Mouse (Mus musculus): Measurements from ENCODE around the gene Apoc4.
"Not testable (repeated sequence)": the region's sequence is repeated elsewhere in the genome, so short reads cannot be mapped to it uniquely, and the experiment has no call there.

The Apoc4 gene

DNA sequence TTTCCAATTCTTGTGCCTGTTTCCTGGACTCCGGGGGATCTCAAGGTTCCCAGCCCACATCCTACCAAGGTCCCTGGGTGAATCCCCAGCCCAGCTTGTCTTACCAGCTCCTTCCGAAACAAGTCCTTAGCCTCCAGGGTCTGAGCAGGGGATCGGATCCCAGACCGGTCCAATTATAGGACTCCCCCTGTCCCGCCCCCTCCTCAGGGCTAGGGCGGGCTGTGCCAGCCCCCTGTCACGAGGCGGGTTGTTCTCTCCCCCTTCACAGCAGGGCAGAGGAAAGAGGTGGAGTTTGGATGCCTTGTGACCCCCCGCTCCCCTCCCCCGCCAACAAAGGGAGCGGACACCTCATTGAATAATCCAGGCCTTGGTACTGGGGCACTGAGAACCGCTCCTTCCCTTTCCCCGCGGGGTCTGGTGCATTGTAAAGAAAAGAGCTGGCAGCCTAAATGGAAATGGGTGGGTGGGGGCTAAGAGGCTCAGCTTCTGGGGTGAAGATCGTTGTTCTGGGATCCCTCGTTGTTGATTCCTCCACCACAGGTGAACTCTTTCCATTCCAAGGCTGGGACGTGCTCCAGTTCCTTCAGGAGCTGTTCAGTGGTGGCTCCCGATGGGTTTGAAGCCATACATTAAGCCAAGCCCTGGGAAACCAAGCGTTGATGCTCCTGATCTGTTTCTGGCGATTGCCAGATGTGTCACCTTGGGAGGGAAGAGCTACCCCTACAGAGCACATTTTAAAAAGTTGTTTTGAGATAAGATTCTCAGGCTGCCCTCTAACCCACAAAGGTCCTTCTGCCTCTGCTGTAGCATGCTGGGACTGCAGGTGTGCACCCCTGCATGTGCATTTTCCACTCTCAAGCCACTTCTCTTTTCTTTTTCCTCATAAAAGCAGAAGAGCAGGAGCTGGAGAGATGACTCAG lies 17.9 kb upstream of the Apoc4 start, which contains the start of gene Apoe:
TSS of gene Apoe (minus strand) at position 282 of the 920 bp plus-strand sequence.
- no peak for DNase-seq

DNA sequence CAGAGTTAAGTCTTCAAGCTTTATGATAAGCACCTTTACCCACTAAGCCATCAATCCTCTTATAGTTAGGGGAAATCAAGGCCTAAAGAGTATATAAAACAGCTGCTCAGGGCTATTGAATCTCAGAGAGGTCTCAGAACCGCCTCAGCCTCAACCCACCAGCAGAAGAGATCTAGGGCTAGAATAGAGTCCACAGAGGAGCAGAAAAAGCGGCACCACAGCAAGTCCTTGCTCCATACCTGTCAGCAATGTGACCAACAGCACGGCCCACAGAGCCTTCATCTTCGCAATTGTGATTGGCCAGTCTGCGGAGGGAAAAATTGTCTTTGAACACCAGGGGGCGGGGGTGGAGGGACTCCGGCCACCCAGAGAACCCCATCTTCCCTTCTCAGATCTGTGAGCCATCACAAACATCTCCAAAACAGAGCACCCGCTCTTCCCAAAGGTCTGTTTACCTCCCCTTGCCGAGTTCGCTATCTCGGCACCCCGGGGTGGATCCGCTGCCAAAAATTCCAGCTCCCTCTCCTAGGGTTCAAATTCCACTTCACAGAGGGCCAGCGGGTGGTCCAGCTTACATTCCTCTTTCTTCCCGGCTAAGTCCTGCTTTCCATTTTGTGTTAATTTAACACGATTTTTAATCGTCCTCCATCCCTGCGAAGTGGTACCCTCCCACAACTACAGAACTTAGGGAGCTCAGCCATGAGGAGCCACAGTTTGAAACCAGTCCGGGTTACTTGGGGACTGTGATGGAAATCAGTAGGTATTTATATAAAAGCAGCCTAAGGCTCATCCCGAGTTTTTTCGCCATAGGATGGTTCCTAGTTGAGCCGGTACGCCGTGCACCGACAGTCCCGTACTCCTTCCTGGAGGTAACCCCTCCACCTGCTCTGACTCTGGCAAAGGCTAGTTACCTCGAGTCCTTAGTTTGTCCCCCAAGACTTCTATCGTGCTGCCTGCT lies 16.9 kb upstream of the Apoc4 start:
- no peak for DNase-seq

DNA sequence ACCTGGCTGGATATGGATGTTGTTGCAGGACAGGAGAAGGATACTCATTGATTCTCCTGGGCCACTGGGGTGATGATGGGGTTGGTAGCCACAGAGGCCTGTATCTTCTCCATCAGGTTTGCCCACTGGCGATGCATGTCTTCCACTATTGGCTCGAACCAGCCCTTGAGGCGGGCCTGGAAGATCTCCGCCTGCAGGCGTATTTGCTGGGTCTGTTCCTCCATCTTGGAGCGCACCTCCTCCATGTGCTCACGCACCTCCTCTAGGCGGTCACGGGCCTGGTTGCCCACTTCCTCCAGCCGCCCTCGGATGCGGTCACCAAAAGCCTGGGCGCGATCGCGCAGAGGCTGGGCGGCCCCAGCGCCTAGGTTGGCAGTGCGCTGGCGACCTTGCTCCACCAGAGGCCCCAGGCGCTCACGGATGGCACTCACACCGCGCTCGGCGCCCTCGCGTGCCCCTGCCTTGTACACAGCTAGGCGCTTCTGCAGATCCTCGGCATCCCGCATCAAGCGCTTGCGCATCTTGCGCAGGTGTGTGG lies 15.1 kb upstream of the Apoc4 start:
- DNase-seq, result no peak

DNA sequence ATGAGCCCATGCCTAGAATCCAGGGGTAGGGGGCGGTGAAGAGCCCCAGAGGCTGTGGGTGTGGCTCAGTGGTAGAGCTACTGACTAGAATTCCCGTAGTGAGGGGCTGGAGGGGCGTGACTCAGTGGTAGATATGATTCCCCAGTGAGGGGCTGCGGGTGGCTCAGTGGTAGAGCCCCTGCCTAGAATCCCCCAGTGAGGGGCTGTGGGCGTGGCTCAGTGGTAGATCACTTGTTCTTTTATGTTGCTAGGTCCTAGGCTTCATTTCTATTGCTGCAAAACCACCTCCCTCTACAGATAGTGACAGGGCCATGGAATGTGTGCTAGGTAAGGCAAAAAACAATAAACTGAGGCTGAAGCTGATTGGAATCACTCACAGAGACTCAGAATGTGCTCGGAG lies 14.6 kb upstream of the Apoc4 start:
- DNase-seq, result no peak

DNA sequence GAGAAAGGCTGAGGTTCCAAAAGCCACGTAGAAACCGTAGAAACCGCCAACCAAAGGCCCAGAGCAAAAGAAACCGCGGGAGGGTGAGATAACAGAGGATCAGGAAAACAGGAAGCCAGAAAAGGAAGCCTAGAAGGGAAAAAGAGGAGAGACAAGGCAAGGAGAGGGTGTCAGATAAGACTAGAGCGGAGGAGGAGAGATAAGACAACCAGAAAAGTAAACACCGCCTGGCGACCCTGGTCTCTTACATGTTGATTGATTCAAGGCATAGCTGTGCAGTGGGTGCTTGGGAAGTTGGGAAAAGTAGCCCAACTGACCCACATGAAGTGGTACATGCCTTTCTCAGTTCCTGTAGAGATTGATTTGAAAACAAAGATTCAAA lies 13.9 kb upstream of the Apoc4 start:
- no peak for DNase-seq

DNA sequence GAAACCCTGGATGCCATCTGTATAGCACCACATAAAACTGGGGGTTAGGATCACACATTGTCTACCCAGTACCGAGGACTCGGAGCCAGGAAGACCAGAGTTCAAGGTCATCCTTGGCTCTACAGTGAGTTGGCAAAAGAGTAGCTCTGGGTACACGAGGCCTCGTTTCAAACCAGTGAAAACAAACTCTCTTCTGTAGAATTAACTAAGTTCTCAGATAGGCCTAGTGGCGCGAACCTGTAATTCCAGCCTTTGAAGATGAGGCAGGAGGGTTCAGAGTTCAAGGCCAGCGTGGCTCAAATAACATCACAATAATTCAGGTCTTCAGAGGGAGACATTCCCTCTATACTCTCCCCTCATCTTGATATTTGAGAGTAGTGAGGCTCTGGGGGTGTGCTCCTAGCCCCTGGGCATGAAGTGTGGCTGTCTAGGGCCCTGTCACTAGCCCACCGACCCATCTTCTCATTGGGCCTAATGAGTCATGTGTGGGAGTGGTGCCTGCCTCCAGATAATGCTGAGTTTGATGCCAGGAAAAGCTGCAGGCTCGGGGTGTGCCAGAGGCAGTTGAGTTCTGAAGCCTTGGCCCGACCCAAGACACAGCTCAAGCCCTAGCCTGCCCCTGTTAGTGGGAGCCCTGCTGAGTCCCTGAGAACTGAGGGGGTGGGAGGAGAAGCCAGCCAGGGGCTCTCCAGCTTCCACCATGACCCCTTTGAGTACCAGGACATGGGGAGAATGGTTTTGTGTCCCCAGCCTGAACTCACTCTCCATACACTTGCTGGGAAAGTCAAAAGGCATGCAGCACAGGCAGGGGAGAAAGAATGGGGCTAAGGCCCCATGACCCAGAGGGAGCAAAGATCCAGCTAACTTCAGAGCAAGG lies 13.3 kb upstream of the Apoc4 start:
- DNase-seq, result no peak

DNA sequence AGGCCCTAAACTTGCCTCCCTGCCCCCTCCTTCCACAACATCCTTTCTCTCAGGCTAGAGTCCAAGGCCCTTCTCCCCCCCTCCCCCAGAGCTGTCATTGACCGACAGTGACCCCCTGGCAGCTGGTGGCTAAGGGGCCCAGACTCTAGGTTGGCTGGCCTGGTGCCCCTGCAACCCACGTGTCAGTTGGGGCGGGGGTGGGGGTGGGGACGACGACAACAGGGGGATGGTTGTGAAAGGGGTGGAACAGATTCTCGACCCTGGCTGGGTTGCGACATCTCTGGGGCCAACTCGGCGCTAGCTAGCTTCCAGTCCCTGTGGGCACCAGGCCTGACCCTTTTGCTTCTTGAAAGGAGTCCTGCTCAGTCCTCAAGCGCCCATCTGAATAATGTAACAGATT lies 12.1 kb upstream of the Apoc4 start:
- no peak for DNase-seq

DNA sequence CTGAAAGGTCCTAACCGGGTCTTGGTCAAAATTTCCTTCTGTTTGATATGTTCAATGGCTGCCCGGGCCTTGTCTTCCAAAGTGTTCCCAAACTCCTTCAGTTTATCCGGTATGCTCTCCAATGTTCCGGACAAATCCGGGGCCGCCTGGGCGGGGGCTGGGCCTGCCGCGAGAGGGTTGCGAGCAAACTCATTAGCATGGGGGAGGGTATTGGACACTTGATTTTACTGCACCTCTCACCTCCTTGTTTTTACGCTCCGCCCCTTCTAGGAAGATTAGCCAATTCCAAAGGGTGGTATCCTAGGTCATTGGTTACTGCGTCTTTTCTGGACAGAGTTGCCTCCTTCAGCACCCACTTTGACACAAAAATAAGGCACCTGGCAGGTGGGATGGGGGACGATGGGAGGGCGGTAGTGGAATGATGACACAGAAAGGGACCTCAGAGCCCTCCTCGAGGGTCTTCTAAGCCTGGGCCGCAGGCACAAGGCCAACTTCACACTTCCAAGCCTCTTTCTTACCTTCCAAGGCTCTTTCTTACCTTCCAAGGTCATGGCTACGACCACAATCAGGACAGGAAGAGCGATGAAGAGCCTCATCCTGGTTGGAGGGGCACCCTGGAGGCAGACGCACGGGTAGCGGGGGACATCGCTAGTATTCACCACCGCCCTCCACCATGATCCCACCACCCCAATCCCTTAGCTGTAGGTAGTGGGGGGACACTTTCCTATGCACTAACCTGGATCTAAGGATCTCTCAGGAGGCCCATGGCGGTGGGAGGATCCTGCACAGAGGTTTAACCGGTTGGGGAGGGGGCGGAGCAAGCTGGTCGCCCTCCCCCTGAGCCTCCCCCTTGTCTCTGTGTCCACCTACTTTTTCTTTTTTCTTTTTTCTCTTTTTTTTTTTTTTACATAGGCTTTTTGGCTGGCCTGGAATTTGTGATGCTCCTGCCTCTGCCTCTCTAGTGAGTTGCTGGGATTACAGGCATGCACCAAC lies 10.9 kb upstream of the Apoc4 start, which contains the start of gene Apoc1:
TSS of gene Apoc1 (minus strand) at position 788 of the 993 bp plus-strand sequence.
- DNase-seq, result no peak

DNA sequence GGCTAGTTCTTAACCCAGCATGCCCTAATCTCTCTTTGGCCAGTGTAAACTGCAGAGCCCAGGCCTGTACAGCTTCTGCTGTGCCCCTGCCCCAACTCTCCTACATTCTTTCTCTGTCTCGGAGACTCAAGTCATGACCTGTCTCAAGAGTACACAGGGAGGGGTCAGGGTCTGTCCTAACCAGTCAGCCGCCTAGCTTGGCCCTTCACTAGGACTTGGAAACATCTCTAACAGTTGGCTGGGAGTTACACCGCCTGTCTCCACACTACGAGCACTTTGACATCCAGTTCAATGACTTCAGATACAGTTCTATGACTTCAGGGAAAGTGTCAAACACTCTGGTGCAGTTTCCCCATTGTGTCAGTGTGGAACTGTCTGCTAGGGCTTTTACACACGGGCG lies 10.2 kb upstream of the Apoc4 start:
- DNase-seq, result no peak

DNA sequence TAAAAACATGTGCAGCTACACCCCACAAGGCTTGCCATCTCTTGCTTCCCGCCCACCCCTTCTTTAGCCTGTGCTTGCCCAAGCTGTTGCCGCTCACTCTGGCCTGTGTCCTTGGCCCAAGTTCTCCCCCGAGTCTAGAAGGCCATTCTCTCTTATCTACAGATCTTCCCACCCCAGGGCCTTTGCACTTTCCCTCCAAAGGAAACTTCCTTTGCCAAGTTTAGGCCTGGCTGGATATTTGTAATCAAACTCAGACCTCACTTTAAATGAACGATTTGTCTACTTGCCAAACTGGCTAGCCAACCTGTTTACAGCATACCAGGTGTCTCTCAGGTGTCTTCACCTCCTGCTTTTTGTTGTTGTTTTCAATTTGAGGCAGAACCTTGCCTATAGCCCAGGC lies 9.6 kb upstream of the Apoc4 start:
- no peak for DNase-seq

DNA sequence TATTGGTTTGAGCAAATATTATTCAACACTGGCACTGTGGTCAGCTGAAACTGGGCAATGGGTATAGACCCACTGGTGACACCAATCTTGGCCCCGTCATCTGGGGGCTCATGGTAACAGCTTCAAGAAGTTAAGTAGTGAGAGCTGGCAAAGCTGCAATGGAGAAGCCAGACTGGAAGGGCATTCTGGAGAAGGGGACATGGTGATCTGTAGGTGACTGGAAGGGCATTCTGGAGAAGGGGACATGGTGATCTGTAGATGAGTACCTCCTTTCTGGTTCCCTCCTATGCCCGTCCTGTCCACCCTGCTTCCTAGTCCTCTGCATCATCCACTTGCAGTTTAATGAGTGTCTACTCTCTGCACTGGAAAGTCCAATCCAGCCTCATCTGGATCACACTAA lies 7.3 kb upstream of the Apoc4 start:
- no peak for DNase-seq

DNA sequence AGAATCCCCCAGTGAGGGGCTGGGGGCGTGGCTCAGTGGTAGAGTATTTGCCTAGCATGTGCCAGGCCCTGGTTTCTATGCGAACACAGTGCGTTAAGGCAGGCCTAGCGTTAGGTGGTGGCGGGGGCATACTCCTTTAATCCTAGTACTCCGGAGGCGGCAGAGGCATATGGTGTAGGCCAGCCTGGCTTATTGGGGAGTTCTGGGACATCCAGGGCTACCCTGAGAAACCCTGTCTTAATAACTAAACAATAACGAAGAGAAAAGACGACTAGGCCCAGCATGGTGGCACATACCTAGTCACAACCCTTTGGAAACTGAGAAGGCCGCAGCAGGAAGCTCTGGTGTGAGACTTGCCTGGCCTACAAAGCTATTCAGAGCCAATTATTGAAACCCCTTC lies 6.8 kb upstream of the Apoc4 start:
- DNase-seq, result no peak

DNA sequence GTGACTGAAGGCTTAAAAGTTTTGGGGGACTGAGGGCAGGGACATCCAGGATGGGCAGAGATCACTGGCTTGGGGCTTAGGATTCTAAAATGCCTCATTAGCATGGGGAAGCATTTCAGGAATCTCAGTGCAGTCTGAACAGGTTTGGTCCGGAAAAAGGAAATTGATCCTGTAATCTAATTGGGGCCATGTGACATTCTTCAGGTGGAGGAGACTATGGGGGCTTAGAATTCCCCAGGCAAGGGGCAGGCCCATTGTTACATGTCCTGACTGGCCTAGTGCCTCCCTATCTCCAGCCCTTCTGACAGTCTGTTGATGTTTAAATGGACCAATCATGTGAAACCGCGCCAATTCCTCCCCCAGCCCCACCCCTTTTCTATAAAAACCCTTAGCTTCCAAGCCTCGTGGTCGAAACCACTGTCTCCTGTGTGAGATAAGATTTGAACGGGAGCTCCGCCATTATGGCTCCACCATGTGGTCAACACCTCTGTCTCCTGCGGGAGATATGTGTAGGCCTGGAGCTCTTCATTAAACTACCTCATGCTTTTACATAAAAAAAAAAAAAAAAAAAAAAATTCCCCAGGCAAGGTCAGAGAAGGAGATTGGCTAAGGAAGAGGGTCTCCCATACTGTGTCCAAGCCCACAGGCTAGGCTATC lies 5.8 kb upstream of the Apoc4 start:
- not testable (repeated sequence) for DNase-seq

DNA sequence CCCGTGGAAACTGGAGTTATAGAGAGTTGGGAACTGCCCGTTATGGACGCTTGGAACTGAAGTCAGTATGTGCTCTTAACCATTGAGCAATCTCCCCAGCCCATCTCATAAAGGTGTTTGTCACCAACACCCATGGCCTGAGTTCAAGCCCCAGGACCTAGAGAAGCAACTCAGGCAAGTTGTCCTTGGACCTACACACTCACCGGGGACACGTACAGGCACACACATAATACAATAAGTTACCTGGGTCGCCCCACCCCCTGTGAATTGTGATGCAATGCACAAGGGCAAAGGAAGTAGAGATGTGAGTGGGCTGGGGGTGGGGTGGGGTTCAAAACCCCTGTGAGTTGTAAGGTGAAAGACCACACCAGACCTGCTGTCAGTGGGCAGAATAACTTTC lies 5.2 kb upstream of the Apoc4 start:
- no peak for DNase-seq

DNA sequence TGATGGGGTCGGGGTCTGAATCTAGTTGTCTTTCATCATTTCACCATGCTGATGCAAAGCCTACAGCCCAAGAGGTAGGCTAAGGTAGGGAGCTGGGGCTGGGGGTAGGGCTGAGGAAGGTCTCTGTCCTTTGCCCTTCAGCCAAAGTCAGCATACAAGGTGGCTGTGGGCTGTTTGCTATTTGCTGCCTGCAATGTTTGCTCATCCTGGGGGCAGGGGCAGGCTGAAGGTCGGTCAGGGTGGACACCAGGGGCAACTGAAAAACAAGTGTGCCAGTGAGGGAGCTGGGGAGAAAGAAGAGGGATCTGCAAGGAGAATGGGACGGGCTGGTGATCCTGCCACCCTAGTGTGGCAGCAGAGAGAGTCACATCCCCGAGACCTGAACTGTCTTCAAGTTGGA lies 4.1 kb upstream of the Apoc4 start:
- no peak for DNase-seq

DNA sequence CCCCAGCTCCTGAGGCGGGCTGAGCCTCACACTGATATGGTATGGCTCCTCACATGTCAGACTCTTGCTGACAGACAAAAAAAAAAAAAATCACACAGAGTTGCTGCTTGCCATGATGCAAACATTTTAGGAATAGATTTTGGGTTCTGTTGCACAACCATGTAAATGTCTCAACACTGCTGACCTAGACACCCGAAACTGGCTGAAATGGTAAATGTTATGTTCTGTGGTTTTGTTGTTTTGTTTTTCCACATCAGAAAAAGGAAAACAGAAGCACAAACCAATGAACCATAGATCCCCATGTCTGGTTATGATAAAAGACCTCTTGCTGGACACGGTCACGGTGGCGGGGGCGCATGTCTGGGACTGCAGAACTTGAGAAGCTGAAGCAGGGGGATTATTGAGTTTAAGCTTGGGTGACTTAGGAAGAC lies 2.5 kb upstream of the Apoc4 start:
- DNase-seq, result no peak

DNA sequence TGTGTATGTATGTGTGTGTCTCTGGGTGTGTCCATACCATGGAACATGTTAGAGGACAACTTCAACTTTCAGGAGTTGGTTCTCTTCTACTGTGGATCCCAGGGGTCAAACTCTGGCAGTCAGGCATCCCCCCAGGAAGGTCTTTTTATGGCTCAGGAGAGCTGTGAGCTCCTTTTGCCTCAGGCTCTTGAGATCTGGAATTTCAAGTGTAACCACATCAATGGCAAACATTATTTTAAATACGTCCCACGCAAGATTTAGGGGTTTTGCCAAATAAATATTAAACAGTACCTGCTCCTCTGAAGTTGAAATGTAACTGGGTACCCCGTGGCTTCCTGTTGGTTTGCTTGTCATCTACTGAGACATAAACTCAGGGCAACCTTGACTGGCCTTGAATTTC lies 1.7 kb upstream of the Apoc4 start:
- DNase-seq, result no peak

DNA sequence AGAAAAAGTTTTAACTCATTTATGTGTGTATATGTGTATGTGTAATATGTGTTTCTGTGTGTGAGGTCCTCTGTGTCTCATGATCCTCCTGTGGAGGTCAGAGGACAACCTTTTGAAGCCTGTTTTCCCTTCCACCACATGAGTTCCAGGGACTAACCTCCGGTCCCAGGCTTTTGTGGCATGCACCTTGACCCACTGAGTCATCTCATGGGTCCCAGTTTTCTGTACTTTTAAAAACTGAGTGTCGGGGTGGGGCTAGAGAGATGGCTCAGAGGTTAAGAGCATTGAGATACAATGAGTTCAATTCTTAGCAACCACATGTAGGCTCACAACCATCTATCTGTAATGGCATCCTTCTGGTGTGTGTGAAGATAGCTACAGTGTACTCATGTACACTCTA lies 577 bp downstream of the Apoc4 start:
- DNase-seq, result no peak

DNA sequence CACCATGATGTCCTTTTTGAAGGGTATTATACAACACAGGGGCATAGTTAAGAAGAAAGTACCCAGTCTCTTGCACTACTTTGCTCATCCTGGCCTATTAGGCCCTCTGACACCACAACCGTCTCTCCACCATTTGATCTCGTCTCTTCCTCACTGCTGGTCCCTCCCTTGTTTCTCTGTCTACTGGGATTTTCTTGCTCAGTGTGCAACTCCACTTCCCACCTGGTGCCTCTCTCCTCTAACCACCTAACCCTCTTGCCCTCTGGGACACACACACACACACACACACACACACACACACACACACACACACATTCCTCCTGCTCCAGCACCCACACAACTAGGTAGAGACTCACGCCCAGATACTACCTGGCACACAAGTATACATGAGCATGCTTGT lies 2.4 kb downstream of the Apoc4 start:
- DNase-seq, result no peak

DNA sequence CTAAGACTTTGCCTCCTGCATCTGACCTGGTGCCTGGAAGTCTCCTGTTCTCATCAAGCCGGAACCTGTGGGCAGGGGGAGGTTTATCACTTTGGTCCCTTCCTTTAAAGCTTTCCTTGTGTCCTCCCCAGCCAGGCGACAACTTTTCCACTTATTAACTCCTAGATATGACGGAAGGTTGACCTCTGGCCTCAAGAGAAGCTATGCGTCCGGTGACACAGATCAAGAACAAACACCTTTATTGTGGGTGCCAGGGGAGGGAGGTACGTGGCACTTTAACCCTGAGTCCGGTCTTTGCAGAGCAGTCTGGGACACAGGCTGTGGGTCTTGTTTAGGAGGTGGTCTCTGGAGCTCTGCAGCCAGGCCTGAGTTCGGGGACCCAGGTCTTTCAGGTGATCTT lies 3.4 kb downstream of the Apoc4 start, which contains the start of gene Apoc2:
TSS of gene Apoc2 (minus strand) at position 70 of the 400 bp plus-strand sequence.
- no peak for DNase-seq

Measured in cerebellum, adult 9-10 months (tissue).